26 mouse cellular contexts compared by ENCODE assay signal in the genomic region with DNA sequence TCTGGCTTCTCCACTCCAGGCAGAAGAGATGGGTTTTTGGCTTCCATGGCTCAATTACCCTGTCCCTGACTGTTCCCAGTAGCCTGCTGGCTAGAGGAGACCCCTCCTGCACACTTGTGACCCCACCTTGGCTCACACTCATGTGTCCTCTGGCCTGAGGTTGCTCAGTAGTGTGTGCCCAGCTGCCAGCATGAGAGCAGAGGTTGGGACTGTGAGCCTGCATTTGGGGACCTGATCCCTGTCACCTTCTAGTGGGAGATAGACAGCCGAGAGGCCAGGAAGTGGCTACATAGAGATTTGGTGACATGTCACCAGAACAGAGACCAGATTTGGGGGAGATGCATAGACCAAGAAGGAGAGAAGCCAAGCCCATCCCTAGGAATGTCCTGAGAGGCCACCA. TPM values are rescaled to one million over a fixed set of nuclear protein-coding genes. Genes with fewer than 3 reads are reported as not detected.
"Had no signal": no experiment of that assay in that cellular context is flagged by ENCODE, and none has a peak within 500 bp of the region (broad histone marks: within the 10 kb centered on the region; RNA-seq: fewer than 3 reads in every experiment).

No protein-coding gene starts in this region.

- H3K9ac ChIP-seq: kidney, embryonic 15.5 days; limb, embryonic 13.5 days; liver, embryonic 12.5 days; liver, embryonic 15.5 days; lung, embryonic 15.5 days; stomach, embryonic 15.5 days had no signal

- H3K4me2 ChIP-seq: kidney, embryonic 15.5 days; limb, embryonic 13.5 days; liver, embryonic 12.5 days; liver, embryonic 15.5 days; lung, embryonic 15.5 days; midbrain, embryonic 13.5 days; neural tube, embryonic 13.5 days; stomach, embryonic 15.5 days had no signal

- H3K36me3 ChIP-seq: kidney, embryonic 15.5 days; limb, embryonic 10.5 days; limb, embryonic 13.5 days; liver, embryonic 12.5 days; liver, embryonic 15.5 days; lung, embryonic 15.5 days; stomach, embryonic 15.5 days had no signal

- DNase-seq: kidney, postnatal 10 days; kidney, postnatal 36 days; layer of hippocampus, adult 9-11 months; lung, adult 18-20 months; lung, postnatal 10 days; lung, postnatal 36 days; retina, postnatal 1 day; right cerebral cortex, postnatal 25 days; spleen, adult 18-20 months; thymus, postnatal 25 days had no signal

- ATAC-seq: liver, embryonic 12.5 days; midbrain, embryonic 13.5 days; midbrain, embryonic 16.5 days had no signal

- H3K27ac ChIP-seq: kidney, embryonic 15.5 days; limb, embryonic 10.5 days; limb, embryonic 13.5 days; liver, embryonic 12.5 days; liver, embryonic 15.5 days; lung, embryonic 15.5 days; midbrain, embryonic 10.5 days; neural tube, embryonic 13.5 days; stomach, embryonic 15.5 days had no signal

- H3K4me3 ChIP-seq: kidney, embryonic 15.5 days; limb, embryonic 10.5 days; limb, embryonic 13.5 days; liver, embryonic 12.5 days; liver, embryonic 15.5 days; lung, embryonic 15.5 days; megakaryocyte, embryonic 14.5 days; midbrain, embryonic 10.5 days; midbrain, embryonic 13.5 days; myocyte; neural tube, embryonic 13.5 days; stomach, embryonic 15.5 days had no signal

- H3K27me3 ChIP-seq: midbrain, embryonic 13.5 days had no signal

- H3K4me1 ChIP-seq: stomach, embryonic 15.5 days had no signal

- H3K9me3 ChIP-seq: kidney, embryonic 15.5 days; limb, embryonic 10.5 days; limb, embryonic 13.5 days; liver, embryonic 12.5 days; liver, embryonic 15.5 days; lung, embryonic 15.5 days; megakaryocyte, embryonic 14.5 days; midbrain, embryonic 10.5 days; midbrain, embryonic 13.5 days; neural tube, embryonic 13.5 days; stomach, embryonic 15.5 days had no signal

RNA-seq across cellular contexts. Expression of a gene that starts 8.4 kb away (rescaled TPM):
- total RNA-seq: monocyte, adult 5-6 weeks; neutrophil, adult 5-6 weeks had no signal
- polyA plus RNA-seq: liver, embryonic 12.5 days; liver, embryonic 15.5 days; myocyte; thymus, postnatal 0 days had no signal

RNA-seq across cellular contexts. Expression of a gene that starts 28.0 kb away (rescaled TPM):
- total RNA-seq: monocyte, adult 5-6 weeks; neutrophil, adult 5-6 weeks had no signal
- polyA plus RNA-seq: limb, embryonic 10.5 days; myocyte; thymus, postnatal 0 days had no signal

RNA-seq across cellular contexts. Expression of a gene that starts 51.6 kb away (rescaled TPM):
- total RNA-seq: monocyte, adult 5-6 weeks; neutrophil, adult 5-6 weeks had no signal
- polyA plus RNA-seq: myocyte had no signal

RNA-seq across cellular contexts. Expression of a gene that starts 53.3 kb away (rescaled TPM):
- total RNA-seq: monocyte, adult 5-6 weeks; neutrophil, adult 5-6 weeks had no signal
- polyA plus RNA-seq: liver, embryonic 15.5 days; myocyte had no signal
